Mouse (Mus musculus) olfactory bulb, adult 2 months (tissue): ENCODE data around the gene Muc4. TPM values are rescaled to one million over a fixed set of nuclear protein-coding genes. Genes with fewer than 3 reads are reported as not detected.

Experiments
- H3K27ac ChIP-seq: fragments of 200-500 bp; 2 replicates; pipeline ENCODE4 v1.5.1; 2012; ENCODE audit warnings: low read depth, low read length; ENCODE audit not compliant: insufficient read depth
- H3K4me1 ChIP-seq: fragments of 200-500 bp; 2 replicates; pipeline ENCODE4 v1.6.1; 2012; ENCODE audit warnings: low read length; ENCODE audit not compliant: control insufficient read depth, insufficient read depth
- H3K4me3 ChIP-seq: fragments of 200-500 bp; 2 replicates; pipeline ENCODE4 v1.5.1; 2012; ENCODE audit warnings: mild to moderate bottlenecking, low read depth, low read length, moderate library complexity; ENCODE audit not compliant: insufficient read depth
- CTCF ChIP-seq: fragments of 200-500 bp; IDR thresholded peaks from 2 replicates; pipeline ENCODE4 v1.5.1; 2012; ENCODE audit warnings: low read depth, mild to moderate bottlenecking, low read length, moderate library complexity; ENCODE audit not compliant: insufficient read depth
- POLR2A ChIP-seq: fragments of 200-500 bp; IDR thresholded peaks from 2 replicates; pipeline ENCODE4 v1.6.1; 2012; ENCODE audit warnings: mild to moderate bottlenecking, low read depth, low read length, moderate library complexity; ENCODE audit not compliant: insufficient read depth
- WGBS: fragments of 180-500 bp; shearing (Covaris S2); methylation state at CpG from one replicate; pipeline ENCODE4 v1.1.7; 2018; 5-methylcytosine and 5-hydroxymethylcytosine counted together
- polyA plus RNA-seq: library from polyadenylated mRNA; stranded (reverse); fragments of >200 nt; gene quantifications from 2 replicates; pipeline ENCODE4 v1.2.4, GENCODE M21; 2012; ENCODE audit warnings: low replicate concordance; ENCODE audit not compliant: missing spikeins, insufficient read depth, insufficient read length

Muc4 gene
- polyA plus RNA-seq, 1 experiment = not detected

DNA sequence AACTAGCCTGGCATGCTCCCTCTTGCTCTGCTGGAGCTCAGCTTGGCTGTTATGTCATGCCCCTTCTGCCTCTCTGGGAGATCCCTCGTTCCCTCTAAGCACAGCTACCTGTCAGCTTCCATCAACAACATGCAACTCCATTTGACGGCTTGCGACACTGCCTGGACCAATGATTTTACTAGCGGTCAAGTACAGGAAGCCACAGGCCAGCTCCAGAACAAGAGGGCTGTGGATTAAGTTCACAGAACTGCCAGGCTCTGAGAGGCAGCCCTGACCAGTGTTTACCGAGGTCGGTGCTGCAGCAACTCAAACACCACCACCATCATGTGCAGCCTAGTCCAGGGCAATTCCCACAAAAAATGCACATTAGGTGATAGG is 86.8 kb downstream of the Muc4 start:
- TF ChIP-seq POLR2A (no peak), CTCF (no peak)
- WGBS = 79% methylated on average over 6 of the region's 6 CpGs
- Histone ChIP-seq H3K27ac (peak overlapping the region; percentile 3; the same call in 1 of the 2 replicates), H3K4me3 (no peak overlapping the region), H3K4me1 (peaks cover 8% of the 10 kb centered on the region)

DNA sequence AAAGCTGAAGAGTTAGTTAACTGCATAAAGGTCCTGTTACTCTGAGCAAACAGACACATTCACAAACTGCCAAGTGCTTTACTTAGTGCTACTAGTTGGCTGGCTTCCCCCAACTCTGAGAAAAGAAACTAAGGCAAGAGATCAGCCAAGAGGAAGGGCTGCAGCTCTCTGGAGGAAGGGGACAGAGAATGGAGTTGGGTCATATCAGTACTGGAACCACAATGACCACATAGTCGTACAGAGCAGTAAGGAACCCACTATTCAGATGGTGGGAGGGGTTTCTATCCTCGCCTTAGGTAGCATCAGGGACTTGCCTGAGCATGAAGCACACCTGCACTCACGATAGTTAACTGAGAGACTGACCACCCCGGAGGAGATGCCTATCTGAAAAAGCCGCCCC is 87.2 kb downstream of the Muc4 start:
- no peak for TF ChIP-seq CTCF
- no peak for TF ChIP-seq POLR2A
- WGBS = 74% methylated on average over 5 of the region's 5 CpGs
- no peak overlapping the region for H3K27ac ChIP-seq

GRCm38 (mm10) chr16:32823487-32823886 is 87.8 kb downstream of the Muc4 start:
- TF ChIP-seq POLR2A = no peak
- 85% methylated on average over 8 of the region's 8 CpGs for WGBS
- H3K4me3 ChIP-seq = no peak overlapping the region

More for the DNA sequence above, 87.2 kb downstream of the Muc4 start:
- Histone ChIP-seq H3K4me1 (peaks cover 8% of the 10 kb centered on the region), H3K4me3 (no peak overlapping the region)

DNA sequence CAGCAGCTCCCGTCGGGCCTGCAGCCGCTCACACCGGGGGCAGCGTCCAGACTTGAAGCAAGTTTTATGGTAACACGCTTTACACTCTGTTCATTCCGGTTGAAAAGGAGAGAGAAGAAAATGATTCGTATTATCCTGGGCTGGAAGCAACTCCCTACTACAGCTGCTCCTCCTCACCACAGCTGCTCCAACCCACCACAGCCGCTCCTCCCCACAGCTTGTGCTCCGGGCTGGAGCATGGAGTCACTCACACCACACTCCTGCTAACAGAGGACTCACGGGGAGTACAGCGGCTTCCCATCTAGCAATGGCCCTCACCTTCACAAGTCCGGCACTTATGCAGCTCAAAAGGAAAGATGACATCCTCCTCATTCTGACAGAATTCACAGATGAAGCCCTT is 88.4 kb downstream of the Muc4 start:
- TF ChIP-seq CTCF (no peak), POLR2A (no peak)
- Histone ChIP-seq H3K4me1 (peaks cover 8% of the 10 kb centered on the region), H3K4me3 (no peak overlapping the region), H3K27ac (no peak overlapping the region)
- WGBS = 73% methylated on average over 13 of the region's 13 CpGs

More at GRCm38 (mm10) chr16:32823487-32823886, 87.8 kb downstream of the Muc4 start:
- Histone ChIP-seq H3K4me1 (peaks cover 8% of the 10 kb centered on the region), H3K27ac (no peak overlapping the region)

GRCm38 (mm10) chr16:32825380-32825779 is 89.7 kb downstream of the Muc4 start:
- peaks cover 8% of the 10 kb centered on the region for H3K4me1 ChIP-seq
- H3K27ac ChIP-seq = no peak overlapping the region
- TF ChIP-seq POLR2A (no peak), CTCF (no peak)
- 78% methylated on average over 12 of the region's 12 CpGs for WGBS
- no peak overlapping the region for H3K4me3 ChIP-seq

DNA sequence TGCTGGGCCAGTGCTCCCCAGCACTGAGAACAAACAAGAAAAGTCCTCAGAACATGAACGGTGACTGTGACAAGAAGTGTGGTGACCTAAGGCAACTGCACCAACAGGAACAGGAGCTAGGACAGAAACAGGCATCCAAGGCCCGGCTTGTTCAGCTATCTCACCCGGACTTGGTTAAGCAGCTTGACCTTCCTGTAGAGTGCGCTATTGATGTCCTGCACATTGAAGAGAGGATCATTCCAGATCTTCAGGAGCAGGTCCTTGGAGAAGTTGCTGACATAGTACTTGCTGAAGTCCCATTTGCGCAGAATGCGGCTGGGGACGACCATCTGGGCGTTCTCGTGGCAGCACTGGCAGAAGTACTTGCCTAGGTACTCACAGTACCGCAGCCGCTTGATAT is 90.8 kb downstream of the Muc4 start:
- 95% methylated on average over 11 of the region's 11 CpGs for WGBS
- Histone ChIP-seq H3K4me3 (no peak overlapping the region), H3K4me1 (peaks cover 10% of the 10 kb centered on the region), H3K27ac (no peak overlapping the region)
- TF ChIP-seq CTCF (no peak), POLR2A (no peak)

DNA sequence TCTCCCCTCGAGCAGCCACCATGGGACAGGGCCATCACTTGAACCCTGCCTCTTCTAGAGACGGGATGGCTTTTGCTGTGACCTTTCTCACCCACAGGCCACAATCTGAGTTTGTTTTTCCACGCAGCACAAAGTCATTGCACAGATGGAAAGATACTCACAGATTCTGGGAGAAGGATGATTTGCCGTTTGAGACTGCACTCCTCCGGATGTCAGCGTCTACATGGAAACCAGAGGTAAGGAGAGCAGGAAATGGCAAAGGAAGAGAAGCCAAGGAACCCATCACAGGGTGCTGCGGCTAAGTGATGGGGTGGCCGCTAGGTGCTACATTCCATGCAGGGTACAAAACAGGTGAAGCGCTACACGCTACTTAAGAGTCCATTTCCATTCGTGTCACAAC is 93.4 kb downstream of the Muc4 start:
- Histone ChIP-seq H3K4me1 (peaks cover 13% of the 10 kb centered on the region), H3K27ac (no peak overlapping the region), H3K4me3 (no peak overlapping the region)
- WGBS = 93% methylated on average over 11 of the region's 11 CpGs
- TF ChIP-seq POLR2A (no peak), CTCF (no peak)

- H3K27ac ChIP-seq = no peak overlapping the region
Observed at GRCm38 (mm10) chr16:32831501-32831900, 95.8 kb downstream of the Muc4 start.

More at GRCm38 (mm10) chr16:32831501-32831900, 95.8 kb downstream of the Muc4 start:
- WGBS = 43% methylated on average over 4 of the region's 4 CpGs
- TF ChIP-seq CTCF (no peak), POLR2A (no peak)
- peaks cover 24% of the 10 kb centered on the region for H3K4me1 ChIP-seq
- no peak overlapping the region for H3K4me3 ChIP-seq

Other genes with a start within 250 kb of the Muc4 start
- not detected in 2 replicates for gene Slc51a, start 248.0 kb upstream of the Muc4 start, polyA plus RNA-seq
- not detected in 2 replicates for gene Zdhhc19, start 239.6 kb upstream of the Muc4 start, polyA plus RNA-seq
- gene Tfrc, start 127.0 kb upstream of the Muc4 start, polyA plus RNA-seq = not detected in 2 replicates
- gene Tnk2, start 92.0 kb upstream of the Muc4 start, polyA plus RNA-seq = not detected in 2 replicates
- gene Muc20, start 61.5 kb downstream of the Muc4 start, polyA plus RNA-seq = not detected in 2 replicates
- not detected in 2 replicates for gene Smbd1, start 74.6 kb downstream of the Muc4 start, polyA plus RNA-seq
- gene Fyttd1, start 141.6 kb downstream of the Muc4 start, polyA plus RNA-seq = not detected in 2 replicates
- not detected in 2 replicates for gene Rubcn, start 141.9 kb downstream of the Muc4 start, polyA plus RNA-seq
- gene Lrch3, start 178.2 kb downstream of the Muc4 start, polyA plus RNA-seq = not detected in 2 replicates